Mouse (Mus musculus) CH12.LX (cell line): ENCODE data around the gene Lias. TPM values are rescaled to one million over a fixed set of nuclear protein-coding genes. Genes with fewer than 3 reads are reported as not detected.

ENCODE experiments used
- DNase-seq: peaks from one replicate; pipeline ENCODE4 v3.0.0-alpha.2; 2013; ENCODE audit errors: extremely low read depth
- H3K27ac ChIP-seq: 2 replicates; pipeline ENCODE4 v1.5.1; 2012; ENCODE audit warnings: low read depth, mild to moderate bottlenecking, control low read depth, moderate library complexity; ENCODE audit not compliant: insufficient read depth
- H3K27me3 ChIP-seq: replicated peaks from 2 replicates; pipeline ENCODE3; 2012; ENCODE audit warnings: inconsistent platforms
- H3K36me3 ChIP-seq, 2 experiments: replicated peaks in 1 of 2; 2 replicates each; pipeline versions ENCODE3 to v1.6.1; 2012; ENCODE audit warnings: inconsistent platforms in 1 of 2, low read length in 1 of 2, mild to moderate bottlenecking in 1 of 2, mixed read lengths in 1 of 2, moderate library complexity in 1 of 2; ENCODE audit not compliant: control insufficient read depth in 1 of 2, insufficient read depth in 1 of 2
- H3K4me1 ChIP-seq, 2 experiments: 2 replicates each; pipeline ENCODE4 v1.6.1; 2012; ENCODE audit warnings: inconsistent platforms in 1 of 2, moderate library complexity in 1 of 2; ENCODE audit not compliant: insufficient read depth in 2 of 2, control insufficient read depth in 1 of 2
- H3K4me2 ChIP-seq: 2 replicates; pipeline ENCODE4 v1.6.1; 2012; ENCODE audit warnings: low read depth, mild to moderate bottlenecking, control low read depth; ENCODE audit not compliant: poor library complexity, insufficient read depth, severe bottlenecking
- H3K4me3 ChIP-seq, 3 experiments: fragments of 150-350 bp in 1 of 3; sonication (generic) in 1 of 3; replicated peaks in 1 of 3; 2 replicates each; pipeline versions ENCODE3 to v1.5.1; 2011 to 2012; ENCODE audit warnings: low read depth in 2 of 3, low read length in 2 of 3, mild to moderate bottlenecking in 2 of 3, moderate library complexity in 2 of 3, control low read depth in 1 of 3, improper control_type of control experiment in 1 of 3, inconsistent platforms in 1 of 3, mixed read lengths in 1 of 3; ENCODE audit not compliant: poor library complexity in 1 of 3
- H3K79me2 ChIP-seq: replicated peaks from 2 replicates; pipeline ENCODE4 v1.6.1; 2012; ENCODE audit warnings: mild to moderate bottlenecking, moderate library complexity; ENCODE audit not compliant: control insufficient read depth, poor library complexity, insufficient read depth, severe bottlenecking; ENCODE audit errors: extremely low read depth
- H3K9ac ChIP-seq: 2 replicates; pipeline ENCODE4 v1.6.1; 2012; ENCODE audit warnings: low read depth, mild to moderate bottlenecking, control low read depth, moderate library complexity; ENCODE audit not compliant: insufficient read depth
- H3K9me3 ChIP-seq: replicated peaks from 2 replicates; pipeline ENCODE3; 2012; ENCODE audit warnings: low read length, inconsistent platforms, mixed read lengths
- BHLHE40 ChIP-seq: IDR thresholded peaks from 2 replicates; pipeline ENCODE4 v1.6.1; 2011; ENCODE audit warnings: mild to moderate bottlenecking, low read depth, low read length, improper control_type of control experiment
- CHD2 ChIP-seq: IDR thresholded peaks from 2 replicates; pipeline ENCODE4 v1.6.1; 2011; ENCODE audit warnings: low read length, improper control_type of control experiment
- CTCF ChIP-seq, 2 experiments: IDR thresholded peaks in 1 of 2; conservative IDR thresholded peaks in 1 of 2; 2 replicates each; pipeline ENCODE4 v1.5.1; 2011 to 2012; ENCODE audit warnings: low read depth in 2 of 2, low read length in 2 of 2, improper control_type of control experiment in 1 of 2, inconsistent platforms in 1 of 2, mild to moderate bottlenecking in 1 of 2, moderate library complexity in 1 of 2
- ELF1 ChIP-seq: IDR thresholded peaks from 2 replicates; pipeline ENCODE4 v1.6.1; 2014; ENCODE audit warnings: low read depth, mild to moderate bottlenecking, inconsistent platforms, low read length, improper control_type of control experiment
- EP300 ChIP-seq: IDR thresholded peaks from 2 replicates; pipeline ENCODE4 v1.6.1; 2011; ENCODE audit warnings: low read length, improper control_type of control experiment
- IRF4 ChIP-seq: IDR thresholded peaks from 2 replicates; pipeline ENCODE4 v1.6.1; 2014; ENCODE audit warnings: low read depth, mild to moderate bottlenecking, inconsistent platforms, low read length, improper control_type of control experiment
- JUN ChIP-seq: IDR thresholded peaks from 2 replicates; pipeline ENCODE4 v1.6.1; 2011; ENCODE audit warnings: low read depth, mild to moderate bottlenecking, low read length, improper control_type of control experiment, moderate library complexity; ENCODE audit not compliant: insufficient read depth
- JUND ChIP-seq: conservative IDR thresholded peaks from 2 replicates; pipeline ENCODE4 v1.6.1; 2011; ENCODE audit warnings: low read depth, low read length, improper control_type of control experiment
- MAFK ChIP-seq: IDR thresholded peaks from 2 replicates; pipeline ENCODE4 v1.6.1; 2011; ENCODE audit warnings: low read length, improper control_type of control experiment; ENCODE audit not compliant: insufficient replicate concordance
- MAZ ChIP-seq: IDR thresholded peaks from 2 replicates; pipeline ENCODE4 v1.6.1; 2012; ENCODE audit warnings: low read depth, mild to moderate bottlenecking, inconsistent platforms, low read length, improper control_type of control experiment, moderate library complexity
- MEF2A ChIP-seq: IDR thresholded peaks from 2 replicates; pipeline ENCODE4 v1.6.1; 2014; ENCODE audit warnings: low read depth, mild to moderate bottlenecking, inconsistent platforms, low read length, improper control_type of control experiment, borderline replicate concordance
- MYC ChIP-seq: IDR thresholded peaks from 2 replicates; pipeline ENCODE4 v1.6.1; 2011; ENCODE audit warnings: low read depth, mild to moderate bottlenecking, improper control_type of control experiment, low read length
- NELFE ChIP-seq: IDR thresholded peaks from 2 replicates; pipeline ENCODE4 v1.6.1; 2011; ENCODE audit warnings: low read depth, low read length, improper control_type of control experiment
- NRF1 ChIP-seq: IDR thresholded peaks from 2 replicates; pipeline ENCODE4 v1.6.1; 2014; ENCODE audit warnings: low read depth, mild to moderate bottlenecking, inconsistent platforms, low read length, improper control_type of control experiment, moderate library complexity
- PAX5 ChIP-seq: IDR thresholded peaks from 2 replicates; pipeline ENCODE4 v1.6.1; 2012; ENCODE audit warnings: low read length, inconsistent platforms, mixed read lengths
- RAD21 ChIP-seq: IDR thresholded peaks from 2 replicates; pipeline ENCODE4 v1.6.1; 2011; ENCODE audit warnings: low read depth, mild to moderate bottlenecking, low read length, improper control_type of control experiment, moderate library complexity
- SIN3A ChIP-seq: IDR thresholded peaks from 2 replicates; pipeline ENCODE4 v1.6.1; 2012; ENCODE audit warnings: low read length, improper control_type of control experiment, inconsistent platforms
- SMC3 ChIP-seq: IDR thresholded peaks from 2 replicates; pipeline ENCODE4 v1.6.1; 2011; ENCODE audit warnings: low read depth, low read length, improper control_type of control experiment
- USF2 ChIP-seq: conservative IDR thresholded peaks from 2 replicates; pipeline ENCODE4 v1.6.1; 2011; ENCODE audit warnings: low read depth, low read length, improper control_type of control experiment
- ZC3H11A ChIP-seq: IDR thresholded peaks from 2 replicates; pipeline ENCODE4 v1.6.1; 2012; ENCODE audit warnings: low read depth, mild to moderate bottlenecking, inconsistent platforms, low read length, improper control_type of control experiment
- ZNF384 ChIP-seq: IDR thresholded peaks from 2 replicates; pipeline ENCODE4 v1.6.1; 2012; ENCODE audit warnings: low read depth, low read length, improper control_type of control experiment, inconsistent platforms
- dilution Hi-C: fragments of 300-500 bp; cut with MboI; formaldehyde crosslinking; loops from 2 replicates; pipeline ENCODE4 v1.14.3; 2020; ENCODE audit warnings: low sequenced_read_pairs; ENCODE audit not compliant: extremely low pct_unique_long_range_greater_than_20kb, extremely low pct_ligation_motif_present
- in situ Hi-C: fragments of 300-500 bp; cut with MboI; formaldehyde crosslinking; loops from 3 replicates; pipeline ENCODE4 v1.14.3; 2019; ENCODE audit warnings: low sequenced_read_pairs, low pct_ligation_motif_present, low pct_unique_long_range_greater_than_20kb, mixed read lengths
- polyA plus RNA-seq: library from polyadenylated mRNA; unstranded; fragments of >175 nt; gene quantifications from 2 replicates; pipeline ENCODE4 v1.2.1, GENCODE M21; 2012; ENCODE audit warnings: low read depth; ENCODE audit not compliant: insufficient read length
- total RNA-seq, 2 experiments: library from RNA; depleted of rRNA; stranded (reverse); fragments of 300-350 nt in 1 of 2; fragments of >200 nt in 1 of 2; gene quantifications; 2 replicates each; pipeline ENCODE4 v1.2.3; 2012 to 2014

Lias gene
- total and polyA plus RNA-seq, 3 experiments = 34.6 to 57.7 (median 52.6) TPM

- H3K27ac ChIP-seq = no peak overlapping the region
- H3K79me2 ChIP-seq = no peaks in the 10 kb centered on the region
- peak; percentile 81 for DNase-seq
- H3K4me2 ChIP-seq = no peak overlapping the region
- TF ChIP-seq ZC3H11A = peak; percentile 80
- no peak for TF ChIP-seq MAFK
- TF ChIP-seq NELFE = peak; percentile 58; the same call in 1 of the 2 replicates
- peak; percentile 54; the same call in 1 of the 2 replicates for TF ChIP-seq SIN3A
- TF ChIP-seq ZNF384 = 0 out of 2 replicates have a peak, but pooled peaks have one; percentile 31
- TF ChIP-seq JUN = no peak
- TF ChIP-seq RAD21 = peak; percentile 95
- 0 out of 2 replicates have a peak, but pooled peaks have one; percentile 17 for TF ChIP-seq BHLHE40
- peak; percentile 91 for TF ChIP-seq SMC3
- no peak for TF ChIP-seq MAZ
- TF ChIP-seq IRF4 = peak; percentile 67
- peak; percentile 25; the same call in 1 of the 2 replicates for TF ChIP-seq NRF1
- TF ChIP-seq CTCF (conservative IDR thresholded peaks at IDR 0.05 in 1 of 2, IDR thresholded peaks at IDR 0.05 in 1 of 2; ENCODE audit: low read depth in 2 of 2, low read length in 2 of 2) = peak; percentile 93 to 98
- 0 out of 2 replicates have a peak, but pooled peaks have one; percentile 22 for TF ChIP-seq MYC
- no peak for TF ChIP-seq ELF1
- TF ChIP-seq CHD2 = no peak
- TF ChIP-seq PAX5 = no peak
- TF ChIP-seq MEF2A = peak; percentile 54; the same call in 1 of the 2 replicates
- no peak for TF ChIP-seq USF2
- TF ChIP-seq JUND = peak; percentile 50; the same call in 1 of the 2 replicates
- TF ChIP-seq EP300 = no peak
- H3K27me3 ChIP-seq = no peaks in the 10 kb centered on the region
- dilution Hi-C loops (no loop called here), in situ Hi-C loops (no loop called here)
- no peak overlapping the region for H3K4me3 ChIP-seq
- no peaks in the 10 kb centered on the region for H3K4me1 ChIP-seq
- H3K9ac ChIP-seq = no peak overlapping the region
- peaks cover 50 to 88% of the 10 kb centered on the region in 2 experiments for H3K36me3 ChIP-seq
- H3K9me3 ChIP-seq = no peaks in the 10 kb centered on the region
Observed at GRCm38 (mm10) chr5:65401251-65401994, 10.1 kb downstream of the Lias start.
